Mouse (Mus musculus) testis, postnatal 14 days (tissue): ENCODE results near the gene Dclk2.
A peak's percentile ranks its signal among the peaks of the same experiment; 100 is the strongest.

ENCODE experiments used
- DNase-seq: peaks from one replicate; pipeline ENCODE4 v3.0.0; 2021; ENCODE audit warnings: low spot score

The Dclk2 gene

DNA sequence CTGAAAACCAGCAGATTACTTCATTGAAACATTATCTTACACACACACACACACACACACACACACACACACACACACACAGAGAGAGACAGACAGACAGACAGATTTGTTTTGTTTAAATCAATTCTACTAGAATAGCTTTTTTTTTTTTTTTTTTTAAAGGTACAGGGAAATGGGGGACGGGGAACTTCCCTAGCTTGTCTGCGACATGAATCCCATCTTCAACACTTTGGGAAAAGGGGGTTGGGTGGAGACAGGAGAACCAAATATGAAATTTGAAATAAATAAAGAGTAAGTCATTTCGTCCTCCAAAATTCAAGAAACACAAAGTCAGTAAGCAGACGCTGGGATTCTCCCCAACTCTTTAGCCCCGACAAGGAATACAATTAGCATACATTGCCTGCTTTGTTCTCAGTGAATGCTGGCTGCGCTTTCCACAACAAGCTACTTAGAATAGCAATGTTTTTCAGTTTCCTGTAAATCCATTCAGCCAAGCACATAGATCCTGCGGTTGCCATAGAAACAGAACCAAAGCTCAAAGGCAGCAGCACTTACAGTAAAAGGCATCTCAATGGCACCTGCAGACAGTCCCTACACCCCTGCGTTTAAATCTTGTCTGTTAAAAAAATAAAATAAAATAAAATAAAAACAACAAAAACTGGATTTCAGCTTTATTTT is 75.7 kb downstream of the Dclk2 start:
- DNase-seq, result no peak

DNA sequence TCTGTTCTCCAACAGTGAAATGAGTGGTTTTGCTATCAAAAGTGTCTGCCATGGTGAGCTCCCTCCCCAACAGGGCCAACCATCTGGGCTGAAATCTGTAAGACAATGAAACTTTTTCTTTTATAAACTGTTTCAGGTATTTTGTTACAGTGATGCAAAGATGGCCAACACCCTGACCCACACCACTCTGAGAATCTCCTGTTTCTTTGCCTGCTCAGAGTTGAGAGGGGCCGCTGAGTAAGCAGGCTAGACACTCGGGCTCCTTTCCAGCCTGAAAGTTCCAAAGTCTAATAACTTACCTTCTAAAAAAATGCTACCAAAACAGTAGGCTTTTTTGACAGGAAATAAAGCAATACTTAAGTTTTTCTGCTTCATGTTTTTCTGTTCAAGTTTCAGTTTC is 78.2 kb downstream of the Dclk2 start:
- peak; percentile 16 for DNase-seq

DNA sequence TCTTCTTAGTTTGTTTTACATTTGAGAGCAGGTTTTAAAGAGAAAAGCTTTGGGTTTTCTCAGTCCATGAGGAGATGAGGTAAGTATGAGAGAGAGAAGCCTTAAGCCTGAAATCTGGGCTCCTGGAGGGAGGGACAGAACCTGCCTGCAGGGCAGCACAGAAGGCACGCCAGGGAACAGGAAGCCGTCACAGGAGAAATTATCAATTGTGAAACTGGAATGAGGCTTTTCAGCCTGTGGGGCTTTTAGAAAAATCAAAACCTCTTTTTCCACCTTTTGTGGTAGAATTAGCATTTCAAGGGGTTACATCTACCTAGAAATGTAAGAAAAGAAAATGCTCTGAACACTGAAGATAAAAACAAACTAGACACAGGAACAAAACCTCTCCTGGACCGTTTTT is 81.0 kb downstream of the Dclk2 start:
- DNase-seq, result no peak

DNA sequence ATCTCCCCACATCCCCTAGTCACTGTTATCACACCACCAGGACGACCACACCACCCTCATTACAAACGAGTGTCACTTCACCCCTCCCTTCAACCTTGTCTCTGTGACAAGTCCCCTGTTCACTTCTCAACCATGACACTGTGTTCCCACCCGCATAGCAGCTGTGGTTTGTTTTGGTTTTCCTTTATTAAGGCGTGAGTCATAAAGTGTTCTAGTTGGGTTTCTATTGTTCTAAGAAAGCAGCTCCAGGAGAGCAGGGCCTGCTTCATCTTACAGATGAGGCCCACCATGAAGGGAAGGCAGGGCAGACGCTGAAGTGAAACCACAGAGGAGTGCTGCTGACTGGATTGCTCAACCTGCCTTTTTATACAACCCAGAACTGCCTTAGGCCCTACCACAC is 83.3 kb downstream of the Dclk2 start:
- no peak for DNase-seq

DNA sequence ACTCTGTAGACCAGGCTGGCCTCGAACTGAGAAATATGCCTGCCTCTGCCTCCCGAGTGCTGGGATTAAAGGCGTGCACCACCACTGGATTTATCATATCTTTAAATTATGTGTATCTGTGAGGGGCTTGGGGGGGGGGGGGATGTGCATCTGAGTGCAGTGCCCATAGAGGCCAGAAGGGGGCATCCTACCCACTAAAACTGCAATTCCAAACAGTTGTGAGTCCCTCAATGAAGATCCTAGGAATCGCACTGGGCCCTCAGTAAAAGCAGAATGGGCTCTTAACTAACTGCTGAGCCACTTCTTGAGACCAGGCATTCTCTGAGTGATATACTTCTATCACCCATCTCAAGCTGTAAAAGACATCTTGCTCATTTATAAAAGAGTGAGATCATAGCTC is 85.5 kb downstream of the Dclk2 start:
- DNase-seq, result no peak

DNA sequence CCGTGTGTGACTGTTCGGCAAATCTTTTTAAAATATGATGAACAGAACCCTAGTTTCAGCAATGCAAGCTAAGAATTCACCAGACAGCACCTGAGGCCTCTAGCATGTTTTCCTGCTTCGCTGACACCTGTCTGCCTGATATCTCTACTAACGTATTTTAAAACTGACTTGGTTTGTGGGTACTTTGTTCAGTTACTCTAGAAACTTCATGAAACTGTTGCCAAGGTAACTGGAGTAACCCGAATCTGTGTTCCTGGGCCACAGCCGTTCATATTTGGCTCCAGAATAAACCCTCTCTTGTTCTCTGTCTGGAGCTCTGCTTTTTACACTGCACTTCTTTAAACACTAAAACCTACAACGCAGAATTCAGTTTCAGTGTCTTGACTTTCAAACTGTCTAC is 86.3 kb downstream of the Dclk2 start:
- DNase-seq, result no peak

DNA sequence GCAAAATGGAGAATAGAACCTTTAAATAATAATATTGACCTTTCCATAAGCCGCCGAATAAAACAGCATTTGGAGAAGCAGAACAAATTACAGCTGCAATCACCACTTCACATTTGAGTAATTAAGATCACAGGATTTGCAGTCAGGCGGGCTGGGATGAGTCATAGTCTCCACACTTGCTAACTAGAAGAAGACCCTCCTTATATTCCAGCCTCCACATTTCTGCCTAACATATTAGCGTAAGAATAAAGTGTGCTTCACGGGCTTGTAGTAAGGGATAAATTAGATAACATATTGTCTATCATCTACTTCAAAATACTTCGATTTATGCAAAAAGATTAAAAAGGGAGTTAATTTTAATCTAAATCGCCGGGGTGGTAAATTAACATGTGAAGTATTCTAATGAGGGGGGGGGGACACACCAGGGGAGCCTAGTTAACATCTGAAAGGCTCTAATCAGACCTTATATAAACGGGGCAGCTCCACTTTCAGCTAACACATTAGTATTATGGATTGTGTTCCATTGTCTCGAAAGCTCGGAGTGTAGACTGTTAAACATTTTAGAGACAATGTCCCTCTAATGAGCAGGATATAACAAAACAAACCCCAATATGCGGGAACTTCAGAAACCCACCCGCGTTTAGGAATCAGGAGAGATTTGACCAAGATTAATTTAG is 87.9 kb downstream of the Dclk2 start:
- DNase-seq, result no peak

DNA sequence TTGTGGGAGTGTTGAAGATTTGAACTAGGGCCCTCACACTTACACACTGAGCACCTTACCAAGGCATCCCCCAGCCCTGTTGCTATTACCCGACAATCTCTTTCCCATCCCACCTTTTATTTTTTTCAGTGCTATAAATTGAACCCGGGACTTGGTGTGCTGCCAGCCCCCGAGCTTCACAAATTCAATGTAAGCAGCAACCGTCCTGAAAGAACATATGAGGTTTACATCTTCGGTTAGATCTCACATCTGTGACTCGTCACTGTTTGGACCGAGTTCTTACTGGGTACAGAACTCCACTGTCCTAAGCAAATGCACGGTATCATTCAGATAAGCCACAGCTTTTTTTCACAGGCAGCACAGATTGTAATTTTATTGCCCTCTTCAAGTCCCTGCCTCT is 88.5 kb downstream of the Dclk2 start:
- DNase-seq, result no peak

- DNase-seq, result no peak
Measured at GRCm38 (mm10) chr3:86827506-86827905, 93.1 kb downstream of the Dclk2 start.

- no peak for DNase-seq
Measured at GRCm38 (mm10) chr3:86821383-86821782, 99.3 kb downstream of the Dclk2 start.

DNA sequence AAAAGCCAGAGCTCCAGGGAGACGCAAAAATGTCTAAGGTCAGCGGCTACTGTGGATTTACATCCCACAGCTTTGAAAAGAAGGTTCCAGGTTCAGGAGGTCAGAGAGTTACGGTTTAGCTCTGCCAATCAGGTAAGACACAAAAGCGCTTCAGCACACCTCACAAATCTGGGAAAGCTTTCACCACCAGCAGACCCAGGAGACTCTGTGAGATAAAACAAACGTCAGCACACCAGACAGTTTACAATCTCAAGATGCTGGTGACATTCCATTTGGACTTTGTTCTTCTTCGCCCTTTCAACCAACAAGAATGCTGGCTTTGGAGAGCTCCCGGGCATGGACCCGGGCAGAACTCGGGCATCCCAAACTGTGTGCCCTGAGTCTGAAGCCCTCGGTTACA is 100.3 kb downstream of the Dclk2 start:
- DNase-seq, result no peak

DNA sequence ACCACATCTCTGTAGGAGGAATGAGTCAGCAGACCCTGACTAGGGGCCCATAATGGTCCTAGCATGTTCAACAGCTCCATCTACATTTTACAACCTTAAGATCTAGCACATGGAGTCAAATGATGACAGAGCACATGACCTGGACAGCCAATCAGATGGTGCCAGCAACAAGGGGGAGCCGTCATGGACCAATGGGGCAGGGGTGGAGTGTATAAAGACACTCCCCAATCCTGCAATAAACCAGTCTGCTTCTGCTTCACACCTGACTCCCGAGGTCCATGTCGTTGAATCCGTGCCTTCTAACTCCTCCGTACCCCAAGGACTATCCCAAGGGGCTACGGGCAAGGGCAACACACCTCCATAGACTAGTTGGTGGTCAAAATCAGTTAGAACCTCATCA is 101.3 kb downstream of the Dclk2 start:
- DNase-seq, result no peak

- DNase-seq, result no peak
Measured at GRCm38 (mm10) chr3:86818001-86818585, 102.6 kb downstream of the Dclk2 start.

GRCm38 (mm10) chr3:86812689-86813088 is 108.0 kb downstream of the Dclk2 start:
- DNase-seq, result peak; percentile 46

- DNase-seq, result no peak
Measured at GRCm38 (mm10) chr3:86810908-86811307, 109.7 kb downstream of the Dclk2 start.

DNA sequence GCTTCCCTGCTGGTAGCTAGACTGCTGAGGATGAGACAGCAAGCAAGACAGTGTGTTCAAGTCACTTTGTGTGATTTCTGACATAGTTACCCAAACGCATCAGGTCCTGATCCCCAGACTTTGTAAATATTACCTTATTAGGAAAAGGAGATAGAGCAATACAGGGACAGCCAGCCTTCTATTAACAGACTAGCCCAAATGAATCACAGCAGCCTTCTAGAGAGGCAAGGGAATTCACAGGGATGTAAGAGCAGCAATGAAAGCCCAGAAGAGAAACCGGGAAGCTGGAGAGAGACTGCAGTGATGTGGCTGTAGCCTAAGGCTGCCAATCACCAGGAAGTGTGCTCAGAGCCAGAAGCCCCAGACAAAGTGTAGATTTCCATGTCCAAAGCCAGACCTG is 111.0 kb downstream of the Dclk2 start:
- DNase-seq, result no peak

DNA sequence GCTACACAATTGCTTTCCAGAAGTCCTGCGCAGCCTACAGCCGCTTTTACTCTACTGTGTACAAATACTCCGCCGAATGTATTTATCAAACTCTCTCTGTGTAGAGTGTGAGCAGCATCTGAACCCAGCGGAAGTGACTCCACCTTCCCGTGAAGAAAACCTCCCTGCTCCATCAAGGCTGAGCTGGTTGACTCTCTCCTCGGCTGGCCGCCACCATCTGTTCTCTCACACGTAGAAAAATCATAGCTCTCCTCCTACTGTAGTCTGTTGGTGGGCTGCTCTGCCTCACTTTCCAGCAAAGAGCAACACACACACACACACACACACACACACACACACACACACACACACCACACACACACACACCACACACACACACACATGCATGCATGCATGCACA is 111.5 kb downstream of the Dclk2 start:
- no peak for DNase-seq

- DNase-seq, result no peak
Measured at GRCm38 (mm10) chr3:86807750-86808467, 112.7 kb downstream of the Dclk2 start.

DNA sequence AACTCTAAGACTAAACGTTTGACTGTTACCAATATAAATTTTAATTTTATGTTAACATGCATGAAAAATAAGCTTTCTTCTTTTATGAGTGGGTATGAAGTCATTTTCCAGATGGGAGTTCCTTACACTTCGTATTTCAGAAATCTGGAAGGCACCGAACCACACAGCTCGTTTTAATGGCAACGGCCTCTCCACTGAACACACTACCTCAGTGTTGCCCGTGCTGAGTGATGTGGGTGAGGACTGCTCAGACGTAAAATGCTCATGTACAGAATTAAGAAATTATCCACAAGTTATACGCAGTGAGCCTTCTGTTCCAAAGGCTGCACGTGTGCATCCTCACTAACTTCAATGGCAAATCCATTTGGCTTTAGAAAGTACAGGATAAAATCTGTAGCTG is 113.8 kb downstream of the Dclk2 start:
- no peak for DNase-seq

DNA sequence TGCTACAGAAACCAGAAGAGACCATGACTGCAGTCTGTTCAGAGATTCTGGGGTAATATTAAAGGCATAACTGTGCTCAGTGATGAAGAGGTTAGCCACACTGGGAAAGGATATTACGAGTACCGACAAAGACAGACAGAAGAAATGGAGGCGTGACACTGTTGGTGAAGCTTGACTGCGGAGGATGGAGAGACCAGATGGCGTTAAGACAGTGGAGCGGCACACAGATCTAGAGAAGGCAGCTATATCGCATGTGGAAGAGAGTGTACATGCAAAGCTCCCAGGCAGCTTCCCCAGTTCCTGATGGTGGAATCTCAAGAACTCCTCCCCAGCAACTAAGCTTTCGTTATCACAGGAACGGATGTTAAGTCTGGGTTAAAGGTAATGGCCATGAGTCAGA is 116.4 kb downstream of the Dclk2 start:
- DNase-seq, result no peak

GRCm38 (mm10) chr3:86802825-86803224 is 117.8 kb downstream of the Dclk2 start:
- no peak for DNase-seq

DNA sequence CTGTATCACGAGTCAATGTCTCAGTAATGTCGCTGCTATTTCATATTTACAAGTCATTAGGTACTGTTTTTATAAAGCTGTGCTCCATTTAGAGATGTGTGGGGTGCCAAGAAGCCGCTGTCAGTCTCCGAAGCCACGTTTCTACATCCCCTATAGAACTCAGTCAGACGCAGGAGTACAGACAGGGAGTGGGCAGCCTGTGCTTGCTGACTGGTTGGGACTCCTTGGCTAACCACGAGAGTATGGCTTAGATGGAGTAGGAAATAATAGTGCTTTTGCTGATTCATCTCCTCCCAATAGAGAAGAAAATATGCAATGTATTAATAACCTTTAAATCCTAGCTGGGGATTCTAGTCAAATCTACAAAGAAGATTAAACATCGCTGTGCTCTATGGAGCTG is 119.8 kb downstream of the Dclk2 start:
- no peak for DNase-seq

- DNase-seq, result no peak
Measured at GRCm38 (mm10) chr3:86799041-86799440, 121.6 kb downstream of the Dclk2 start.
